Mouse (Mus musculus) T-cell, adult 2 months (primary cell): ENCODE measurements around the gene Itga9.

ENCODE experiments used
- DNase-seq: peaks from one replicate; pipeline ENCODE4 v3.0.0; 2022; ENCODE audit warnings: low spot score

Itga9 gene

DNA sequence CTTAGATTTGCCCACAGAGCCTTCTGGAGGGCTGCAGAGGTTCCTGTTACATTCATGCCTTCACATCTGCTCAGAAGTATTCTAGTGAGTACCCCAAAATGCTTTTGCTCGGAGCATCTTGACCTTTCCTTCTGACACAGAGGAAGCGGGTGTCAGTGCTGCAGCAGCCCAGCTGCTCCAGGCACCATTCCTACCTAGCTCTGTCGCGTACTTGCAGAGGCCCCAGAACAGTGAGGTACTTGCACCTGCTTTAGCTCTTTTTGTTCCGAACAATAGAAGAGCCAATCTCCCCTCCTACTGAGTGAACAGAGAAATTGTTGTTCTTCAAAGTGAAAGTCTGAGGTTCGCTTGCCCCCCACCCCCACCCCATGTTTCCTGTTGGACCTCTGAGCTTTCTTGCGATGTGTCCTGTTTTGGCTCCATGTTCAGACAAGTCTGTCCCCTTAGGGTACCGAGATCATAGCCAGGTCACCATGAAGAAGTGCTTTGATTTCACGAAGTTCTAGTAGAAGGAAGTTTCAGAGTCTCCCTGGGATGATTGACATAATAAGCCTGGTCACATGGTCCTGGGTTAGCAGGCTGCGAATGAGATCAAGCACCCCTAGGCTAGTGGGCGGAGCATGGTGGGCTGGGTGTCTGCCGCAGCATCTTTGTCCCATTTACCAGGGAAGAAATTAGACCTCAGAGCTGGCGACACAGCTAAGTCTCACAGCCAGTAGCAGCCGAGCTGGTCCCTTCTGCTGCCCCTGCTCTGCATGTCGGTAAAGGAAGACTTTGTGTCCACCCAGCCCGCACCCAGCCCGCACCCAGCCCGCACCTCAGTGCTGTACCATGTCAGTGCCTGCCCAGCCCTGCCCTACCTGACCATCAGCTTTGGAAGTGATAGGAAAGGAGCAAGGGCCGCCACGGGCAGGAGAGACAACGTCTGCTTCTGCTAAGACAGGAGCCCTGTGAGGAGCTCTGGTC, 215.0 kb downstream of the Itga9 start:
- peak; percentile 72 for DNase-seq

DNA sequence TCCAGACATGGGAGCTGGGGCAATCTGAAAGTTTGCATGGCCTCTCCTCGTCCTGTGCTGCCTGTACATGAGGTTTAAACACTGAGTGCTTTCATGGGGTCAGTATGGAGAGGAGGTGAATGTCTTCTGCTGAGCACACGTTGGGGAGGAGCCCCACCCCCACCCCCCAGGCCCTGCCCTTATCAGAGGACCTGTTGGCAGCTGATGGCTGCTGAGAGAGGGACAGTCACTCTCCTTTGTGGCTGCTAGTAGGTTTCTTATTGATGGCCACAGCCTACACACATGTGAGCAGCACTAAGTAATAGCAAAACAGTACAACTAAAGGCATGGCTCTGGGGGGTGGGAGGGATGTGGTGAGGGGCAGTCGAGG, 215.7 kb downstream of the Itga9 start:
- DNase-seq: no peak

DNA sequence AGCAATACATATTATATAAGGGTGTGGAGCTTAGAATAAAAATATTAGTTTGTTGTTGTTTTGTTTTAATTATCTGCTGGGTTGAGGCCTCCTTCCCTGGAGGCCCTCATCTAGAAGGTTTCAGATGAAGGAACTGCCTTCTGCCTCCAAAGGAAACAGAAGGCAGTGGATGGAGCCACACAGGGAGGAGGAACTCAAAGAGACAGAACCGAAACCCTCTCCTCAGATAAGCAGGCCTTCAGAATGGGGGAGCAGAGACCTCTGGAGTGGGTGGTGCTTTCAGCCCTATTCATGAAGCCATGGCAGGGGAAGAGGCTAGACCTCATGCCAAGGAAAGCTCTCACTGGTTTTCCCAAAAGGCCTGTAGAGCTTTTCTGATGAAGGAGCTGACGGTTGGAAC, 216.1 kb downstream of the Itga9 start:
- no peak for DNase-seq

DNA sequence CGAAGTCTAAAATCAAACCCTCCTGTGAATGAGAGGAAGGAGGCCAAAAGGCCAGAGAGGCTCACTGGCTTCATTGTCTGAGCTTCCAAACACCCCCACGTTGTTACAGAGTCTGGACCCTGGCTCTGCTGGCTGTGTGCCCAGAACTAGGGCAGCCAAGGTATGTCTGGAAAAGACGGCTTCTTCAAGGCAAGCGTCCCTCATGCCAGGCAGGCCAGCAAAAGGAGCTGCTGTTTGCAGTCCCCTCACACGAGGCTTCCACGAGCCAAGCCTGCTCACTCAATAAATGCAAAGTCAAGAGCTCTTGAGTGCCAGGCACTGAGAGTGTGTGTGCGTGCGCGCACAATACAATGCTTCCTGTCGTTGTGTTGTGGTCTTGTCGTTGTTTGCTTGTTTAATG, 224.6 kb downstream of the Itga9 start:
- no peak for DNase-seq

DNA sequence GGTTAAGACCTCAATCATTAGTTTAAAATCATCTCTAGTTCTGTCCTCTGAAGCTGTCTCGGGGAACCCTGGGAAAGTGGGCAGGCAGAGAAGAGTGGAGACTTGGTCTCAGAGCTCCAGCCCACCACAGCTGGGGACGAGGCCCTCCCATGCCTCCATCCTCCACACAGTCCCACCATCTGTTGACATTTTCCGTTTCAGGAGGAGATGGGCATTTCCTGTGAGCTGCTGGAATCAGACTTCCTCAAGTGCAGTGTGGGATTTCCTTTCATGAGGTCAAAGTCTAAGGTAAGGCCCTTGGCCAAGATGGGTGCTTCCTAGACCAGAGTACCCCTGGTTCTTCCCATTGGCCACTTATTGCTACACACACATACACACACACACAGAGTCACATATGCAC, 226.0 kb downstream of the Itga9 start:
- DNase-seq: no peak

DNA sequence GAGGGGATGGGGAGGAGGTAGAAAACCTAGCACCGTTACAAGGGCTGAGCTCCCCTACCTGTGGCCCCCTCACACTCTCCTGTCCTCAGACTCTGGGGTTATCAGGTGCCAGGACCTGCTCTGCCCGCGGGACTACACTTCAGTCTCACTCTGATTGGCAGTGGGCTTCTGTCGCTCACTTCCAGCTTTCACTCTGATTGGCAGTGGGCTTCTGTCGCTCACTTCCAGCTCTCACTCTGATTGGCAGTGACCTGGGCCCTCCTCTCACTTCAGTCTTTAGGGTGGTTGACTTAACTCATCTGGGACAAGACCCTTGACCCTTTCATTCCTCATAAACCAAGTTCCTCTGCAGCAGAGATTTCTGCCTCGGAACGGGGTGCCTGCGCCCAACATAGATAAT, 226.9 kb downstream of the Itga9 start:
- no peak for DNase-seq

DNA sequence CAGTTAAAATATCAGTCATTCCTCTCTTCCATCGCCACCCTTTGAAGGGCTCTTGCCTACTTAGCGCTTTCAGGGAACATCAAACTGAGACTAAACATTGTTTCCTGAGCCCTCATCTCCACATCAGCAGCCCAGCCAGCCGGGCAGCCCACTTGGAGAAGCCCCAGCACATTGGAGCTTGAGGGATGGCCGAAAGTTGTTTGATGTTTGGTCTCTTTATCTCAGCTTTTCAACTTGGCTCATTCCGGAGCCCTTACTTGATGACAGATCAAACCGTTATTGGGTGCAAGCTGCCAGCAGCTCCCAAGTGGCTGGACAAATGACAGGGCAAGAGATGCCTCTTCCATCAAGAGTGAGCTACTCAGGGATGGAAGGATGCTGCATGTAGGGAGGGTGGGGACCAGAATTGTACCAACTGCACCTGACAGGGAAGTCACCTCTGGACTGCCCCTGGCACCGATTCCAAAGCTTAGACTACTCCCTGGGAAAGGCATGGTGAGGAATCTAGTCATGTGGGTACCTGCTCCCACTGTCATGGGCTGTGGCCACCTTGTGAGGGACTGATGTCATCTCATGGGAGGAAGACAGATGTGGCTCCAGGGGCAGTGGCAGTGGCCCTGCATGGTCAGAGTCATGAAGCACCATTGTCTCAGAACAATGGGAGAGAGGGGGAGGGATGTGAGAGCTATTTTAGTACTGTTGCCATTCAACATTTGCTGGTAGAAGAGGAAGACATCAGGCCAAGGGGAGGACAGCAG, 232.6 kb downstream of the Itga9 start:
- no peak for DNase-seq

DNA sequence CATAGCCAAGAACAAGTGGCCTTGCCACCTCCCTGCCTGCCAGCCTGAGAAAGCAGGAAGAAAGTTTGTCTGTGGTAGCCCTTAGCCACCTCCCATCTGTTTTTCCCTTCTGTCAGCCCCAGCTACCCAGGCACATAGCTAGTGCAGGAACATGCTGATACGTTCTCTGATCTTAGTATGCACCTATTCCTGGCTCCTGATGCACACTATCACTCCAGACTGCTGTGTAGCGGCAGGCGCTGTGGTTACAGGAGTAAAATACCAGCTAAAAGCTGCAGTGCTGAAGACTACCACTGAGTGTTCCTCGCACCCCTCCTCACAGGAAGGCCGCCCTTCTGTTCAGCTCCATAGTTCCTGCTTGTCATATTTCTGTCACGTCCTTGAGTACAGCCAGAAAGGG, 234.8 kb downstream of the Itga9 start:
- DNase-seq: no peak

DNA sequence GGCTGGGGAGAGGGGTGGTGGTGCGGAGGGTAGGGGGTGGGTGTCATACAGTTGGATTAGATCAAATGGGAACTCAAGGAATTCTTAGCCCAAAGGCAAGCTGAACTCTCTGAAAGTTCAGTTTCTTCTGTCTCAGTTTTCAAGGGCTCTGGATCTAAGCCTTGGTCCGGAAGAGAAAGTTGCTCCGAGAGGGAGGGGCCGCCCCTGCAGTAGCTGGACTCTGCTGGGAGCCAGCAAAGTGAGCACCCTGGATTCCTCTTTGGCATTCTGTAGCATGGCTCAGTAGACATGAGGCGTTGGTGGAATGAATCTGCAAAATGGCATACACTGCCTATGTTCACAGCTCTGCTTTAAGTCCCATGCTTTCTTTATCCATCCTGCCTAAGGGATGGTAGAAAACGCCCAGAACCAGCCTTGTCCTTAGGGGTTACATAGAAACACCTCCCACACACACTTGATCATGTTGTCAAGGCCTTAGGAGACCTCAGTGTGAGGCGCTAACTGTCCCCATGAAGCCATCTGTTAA, 235.5 kb downstream of the Itga9 start:
- no peak for DNase-seq

DNA sequence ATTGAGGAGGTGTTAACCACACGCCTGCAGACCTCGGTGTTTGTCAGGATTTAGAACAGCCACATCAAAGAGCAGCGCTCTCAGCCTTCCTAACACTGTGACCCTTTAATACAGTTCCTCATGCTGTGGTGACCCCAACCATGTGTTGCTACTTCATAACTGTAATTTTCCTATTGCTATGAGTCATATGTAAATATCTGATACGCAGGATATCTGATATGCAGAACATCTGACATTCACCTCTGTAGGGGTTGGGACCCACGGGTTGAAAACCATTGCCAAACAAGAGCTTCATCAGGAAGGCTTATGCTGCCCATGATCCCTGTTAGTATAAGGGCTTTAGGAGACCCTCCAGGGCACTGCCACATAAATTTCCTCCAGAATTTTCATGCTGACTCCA, 237.2 kb downstream of the Itga9 start:
- no peak for DNase-seq

DNA sequence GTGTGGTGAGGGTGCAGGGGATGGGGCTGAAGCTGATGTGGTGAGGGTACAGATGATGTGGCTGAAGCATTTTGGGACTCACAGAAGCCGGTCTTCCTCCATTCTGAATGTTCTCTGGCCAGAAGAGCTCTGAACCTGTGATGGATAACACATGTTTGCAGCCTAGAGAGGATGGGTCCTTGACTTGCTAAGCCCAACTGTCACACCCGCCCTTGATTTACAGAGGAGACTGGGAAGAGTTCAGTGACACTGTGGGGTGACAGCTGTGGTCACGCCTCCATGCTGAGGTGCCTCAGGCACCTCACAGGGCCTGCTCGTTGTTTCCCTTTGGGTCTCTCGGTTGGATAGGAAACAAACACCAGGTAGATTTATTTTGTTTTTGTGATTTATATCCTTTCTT, 238.5 kb downstream of the Itga9 start:
- no peak for DNase-seq

DNA sequence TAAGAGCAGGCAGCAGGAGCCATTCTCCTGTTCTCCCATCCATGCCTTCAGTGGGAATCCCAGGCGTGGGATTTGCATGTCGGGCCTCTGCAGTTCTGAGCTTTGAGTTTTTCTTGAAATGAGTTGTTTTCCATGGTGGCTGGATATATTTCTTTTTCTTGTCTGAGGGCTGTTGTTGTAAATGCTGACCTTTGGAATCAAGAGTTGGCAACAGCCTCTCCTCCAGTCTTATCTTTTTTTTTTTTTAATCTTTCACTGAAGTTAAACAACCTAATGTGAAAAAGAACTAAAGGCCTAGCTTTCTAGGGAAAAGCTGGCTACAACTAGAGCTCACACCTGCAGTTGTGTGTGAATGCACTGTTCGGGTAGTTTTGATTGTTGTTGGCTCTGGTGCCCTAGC, 240.3 kb downstream of the Itga9 start:
- DNase-seq: no peak

DNA sequence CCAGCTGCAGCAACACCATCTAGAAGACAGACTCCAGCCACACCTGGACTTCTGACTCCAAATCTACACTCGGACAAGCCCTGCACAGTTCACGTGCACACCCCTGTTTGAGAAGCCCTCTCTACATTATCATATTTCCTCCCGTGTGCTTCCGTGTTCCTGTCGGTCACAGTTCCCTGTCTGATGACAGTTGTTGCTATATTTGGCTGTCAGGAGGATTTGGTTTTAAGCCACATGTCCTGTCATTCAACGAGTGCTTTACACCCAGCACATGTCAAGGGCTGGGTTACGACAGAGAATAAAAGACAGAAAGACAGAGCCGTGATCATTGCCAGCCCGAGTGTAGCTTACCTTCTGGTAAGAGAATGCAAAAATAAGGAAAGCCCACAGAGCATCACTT, 250.2 kb downstream of the Itga9 start:
- no peak for DNase-seq

DNA sequence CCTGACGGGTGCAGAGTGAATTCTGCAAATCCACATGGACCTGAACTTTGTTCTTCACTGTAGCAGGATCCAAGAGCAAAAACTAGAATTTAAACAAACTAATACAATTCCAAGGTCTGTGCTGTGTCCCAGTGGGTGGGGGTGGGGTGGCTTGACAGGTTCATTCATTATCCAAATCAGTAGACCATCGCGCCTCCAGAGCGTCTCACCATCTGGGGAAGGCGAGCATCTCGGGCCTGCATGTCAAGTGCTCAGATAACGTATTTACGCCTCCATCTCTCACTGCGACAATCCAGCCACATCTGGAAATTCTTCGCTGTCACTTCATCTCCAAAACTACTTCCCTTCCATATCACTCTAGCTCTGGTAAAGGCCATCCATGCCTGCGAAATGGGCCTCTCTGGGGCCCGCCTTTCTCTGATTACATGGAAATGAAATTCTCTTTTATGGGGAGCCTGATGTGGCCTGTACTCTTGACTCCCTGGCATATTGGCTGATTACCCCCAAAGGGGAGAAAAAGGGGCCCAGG, 254.2 kb downstream of the Itga9 start:
- DNase-seq: no peak

DNA sequence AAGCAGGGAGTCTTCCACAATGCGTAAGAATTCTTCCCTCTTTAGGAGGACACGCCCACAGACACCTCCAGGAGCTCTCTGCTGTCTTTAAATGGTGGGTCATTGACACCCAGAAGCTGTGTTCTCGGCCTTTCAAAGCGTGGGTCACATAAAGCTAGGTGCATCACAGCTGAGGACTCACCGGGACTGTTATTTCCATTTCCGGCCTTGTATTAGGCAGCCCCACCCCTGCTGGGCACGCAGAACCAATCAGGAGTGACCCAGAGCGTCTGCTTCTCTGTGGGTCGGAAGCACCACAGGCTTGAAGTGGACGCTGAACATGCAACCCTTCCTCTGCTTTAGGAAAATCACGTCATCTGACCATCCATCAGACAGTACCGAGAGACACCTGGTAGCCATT, 255.7 kb downstream of the Itga9 start:
- DNase-seq: no peak

DNA sequence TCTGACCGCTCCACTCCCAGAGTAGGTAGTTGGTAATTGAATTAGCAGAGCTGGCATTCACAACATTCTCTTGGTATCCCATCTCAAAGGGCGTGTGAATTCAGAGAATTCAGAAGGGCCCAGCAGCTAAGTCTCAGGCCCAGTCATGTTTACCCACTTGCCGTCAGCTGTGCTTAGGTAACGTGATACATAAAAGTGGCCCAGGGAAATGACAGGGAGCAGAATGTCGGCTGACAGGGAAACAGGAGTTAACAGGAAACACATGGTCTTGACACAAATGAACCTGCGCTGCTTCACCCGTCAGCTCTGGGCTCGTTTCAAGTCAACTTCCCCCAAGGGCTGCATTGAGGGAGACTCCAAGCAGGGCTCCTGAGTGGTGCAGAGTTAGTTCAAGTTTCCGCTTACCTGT, 256.4 kb downstream of the Itga9 start:
- DNase-seq: no peak

DNA sequence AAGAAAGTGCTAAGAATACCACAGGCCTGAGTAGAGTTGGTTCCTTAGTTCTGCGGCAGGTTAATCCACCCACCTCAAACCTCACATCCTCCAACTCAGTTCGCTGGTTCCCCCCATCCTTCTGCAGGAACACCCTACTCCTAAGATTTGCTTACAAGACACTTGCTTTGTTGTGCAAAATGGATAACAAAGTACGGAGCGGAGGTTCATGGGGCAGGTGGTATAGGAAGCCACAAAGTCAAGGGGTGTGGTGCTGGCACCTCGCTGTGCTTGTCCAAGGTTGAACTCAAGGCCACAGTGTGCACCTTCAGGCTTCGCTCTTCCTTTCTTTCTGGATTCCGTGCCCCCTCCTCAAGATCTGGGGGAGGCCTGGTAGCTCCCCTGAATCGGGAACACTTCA, 257.0 kb downstream of the Itga9 start:
- DNase-seq: no peak

DNA sequence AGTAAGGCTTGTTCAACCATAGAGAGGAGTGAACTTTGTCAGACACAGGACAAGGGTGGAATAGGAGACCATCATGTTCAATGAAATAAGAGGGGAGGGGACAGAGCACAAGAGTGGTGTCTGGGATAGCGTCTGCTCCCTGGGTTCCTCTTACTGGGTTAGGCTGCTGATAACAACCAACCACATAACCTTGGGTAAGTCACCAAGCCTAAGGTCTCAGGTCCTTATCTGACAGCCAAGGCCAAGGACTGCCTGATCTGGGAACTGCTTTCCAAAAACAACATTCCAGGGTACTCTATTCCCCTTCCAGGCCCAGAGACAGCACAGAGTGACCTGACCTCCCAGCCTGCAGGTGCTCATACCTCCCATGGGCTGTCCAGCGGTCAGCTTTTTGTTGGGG, 260.5 kb downstream of the Itga9 start:
- no peak for DNase-seq

DNA sequence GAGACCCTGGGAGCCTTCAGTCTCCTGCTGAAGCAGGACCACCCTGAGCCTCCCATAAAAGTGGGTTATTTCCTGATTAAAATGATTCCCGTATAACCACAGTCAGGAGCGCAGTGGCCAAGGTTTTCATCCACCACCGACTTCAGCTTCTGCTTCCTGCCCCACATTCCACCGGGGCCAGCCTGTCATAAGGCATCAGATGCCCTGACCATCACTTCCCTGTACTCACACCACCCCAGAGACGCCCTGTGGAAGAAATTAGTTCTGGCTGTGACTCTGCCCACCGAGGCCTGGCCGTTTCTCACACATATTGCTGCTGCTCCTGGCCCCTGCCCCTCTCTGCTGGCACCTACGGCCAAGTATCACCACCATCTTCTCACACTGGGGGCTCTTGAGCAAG, 261.4 kb downstream of the Itga9 start:
- DNase-seq: no peak

DNA sequence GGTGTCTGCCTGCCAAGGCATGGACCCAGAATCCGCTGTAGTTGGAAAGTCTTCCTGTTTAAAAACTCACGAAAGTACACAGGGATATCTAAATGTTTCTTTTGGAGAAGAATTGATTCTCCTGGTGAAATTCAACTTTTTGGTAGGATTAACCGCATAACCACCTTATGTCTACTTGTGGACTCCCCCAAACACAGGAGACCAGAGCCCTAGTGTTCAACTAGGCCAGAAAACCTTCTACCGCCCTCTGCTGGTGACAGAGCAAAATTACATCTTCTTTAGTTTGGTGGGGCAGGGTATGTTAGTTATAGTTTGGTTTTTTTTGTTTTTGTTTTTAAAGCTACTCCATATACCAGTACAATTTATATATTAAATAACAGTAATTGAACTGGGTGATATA, 264.6 kb downstream of the Itga9 start:
- peak; percentile 51 for DNase-seq

DNA sequence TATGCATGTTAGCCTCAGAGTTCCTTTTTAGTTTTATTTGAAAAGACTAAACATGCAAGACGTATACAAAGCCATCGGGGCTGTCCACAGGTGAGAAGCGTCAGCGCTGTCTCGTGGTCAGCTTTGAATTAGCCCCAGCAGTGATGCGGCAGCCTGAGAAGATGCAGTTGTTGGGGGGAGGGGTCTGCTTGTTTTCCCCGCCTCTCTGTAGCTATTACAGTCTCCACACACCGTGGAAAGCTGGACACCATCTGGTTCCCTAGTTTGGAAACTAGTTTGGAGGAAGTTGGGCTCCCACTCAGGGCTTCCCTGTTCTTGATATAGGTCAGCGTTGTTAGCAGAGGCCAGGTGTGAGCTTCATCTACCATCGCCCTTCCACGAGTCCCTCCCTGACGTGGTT, 266.5 kb downstream of the Itga9 start:
- DNase-seq: no peak

DNA sequence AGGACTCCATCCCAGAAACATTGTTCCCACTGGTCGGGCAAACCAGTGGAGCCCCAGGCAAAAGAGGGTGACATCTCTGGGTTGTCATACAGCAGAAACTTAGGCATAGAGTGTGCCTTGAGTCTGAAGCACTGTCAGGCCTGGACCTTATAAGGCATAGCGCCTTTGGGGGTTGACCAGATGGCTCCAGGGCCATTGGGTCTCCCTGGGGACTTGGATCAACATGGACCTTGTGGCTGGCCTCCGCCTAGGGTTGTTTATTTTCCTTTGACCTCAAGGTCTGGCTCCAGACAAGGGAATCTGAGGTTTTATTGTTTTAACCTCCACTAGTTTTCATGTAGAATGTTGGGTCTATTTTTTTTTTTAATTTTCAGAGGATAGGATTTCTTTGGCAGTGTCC, 267.1 kb downstream of the Itga9 start:
- no peak for DNase-seq

DNA sequence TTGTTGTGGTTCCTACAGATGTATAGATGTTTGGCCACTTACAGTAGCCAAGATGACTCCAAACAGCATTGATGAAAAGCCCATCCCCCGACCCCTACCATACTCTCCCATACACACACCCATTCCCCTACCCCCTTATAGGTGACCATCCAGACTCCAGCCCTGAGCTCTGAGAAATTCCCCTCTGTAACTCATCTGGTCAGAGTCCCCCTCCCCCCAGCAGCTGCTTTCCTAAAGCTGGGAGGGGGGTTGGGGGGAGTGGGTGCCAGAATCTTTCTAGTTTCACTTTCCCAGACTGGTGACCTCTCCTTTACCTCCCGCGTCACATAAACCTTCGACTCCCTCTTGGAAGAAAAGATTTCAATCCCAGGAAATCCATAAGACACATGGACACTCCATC, 269.2 kb downstream of the Itga9 start:
- DNase-seq: no peak
